ENCODE assay signal across 10 mouse cellular contexts in genomic region chr2:74426746-74427145, GRCm38 (mm10).
DNase-seq lines count a peak whose midpoint lies in the region; ATAC-seq lines count a peak whose summit lies in the region.
"Had no signal": no experiment of that assay in that cellular context is flagged by ENCODE, and none has a peak within 500 bp of the region (broad histone marks: within the 10 kb centered on the region; RNA-seq: fewer than 3 reads in every experiment).

No protein-coding gene starts in this region.

- no peak overlapping the region for H3K27ac ChIP-seq in embryonic facial prominence, embryonic 15.5 days (replicated peaks)
- peak overlapping the region; percentile 37; the same call in 1 of the 2 replicates for H3K27ac ChIP-seq in neural tube, embryonic 12.5 days

- no peak overlapping the region for H3K4me3 ChIP-seq in embryonic facial prominence, embryonic 15.5 days (replicated peaks)
- H3K4me3 ChIP-seq in neural tube, embryonic 12.5 days, result no peak overlapping the region

- H3K4me1 ChIP-seq in embryonic facial prominence, embryonic 15.5 days, result peaks cover 4% of the 10 kb centered on the region; the same call in 1 of the 2 replicates
- peaks cover 9% of the 10 kb centered on the region; the same call in 1 of the 2 replicates for H3K4me1 ChIP-seq in neural tube, embryonic 12.5 days

- H3K9me3 ChIP-seq in embryonic facial prominence, embryonic 15.5 days (replicated peaks), result no peaks in the 10 kb centered on the region
- no peaks in the 10 kb centered on the region for H3K9me3 ChIP-seq in neural tube, embryonic 12.5 days

- no peak overlapping the region for H3K9ac ChIP-seq in embryonic facial prominence, embryonic 15.5 days
- no peak overlapping the region for H3K9ac ChIP-seq in neural tube, embryonic 12.5 days

- H3K27me3 ChIP-seq in embryonic facial prominence, embryonic 15.5 days, result no peaks in the 10 kb centered on the region
- H3K27me3 ChIP-seq in neural tube, embryonic 12.5 days (replicated peaks), result no peaks in the 10 kb centered on the region

- ATAC-seq in embryonic facial prominence, embryonic 15.5 days (ENCODE audit: insufficient number of reproducible peaks, low FRiP score, low TSS enrichment, low read depth), result no peak; the same call in 1 of the 2 replicates
- ATAC-seq in neural tube, embryonic 12.5 days (ENCODE audit: low FRiP score, low read depth), result peak; percentile 97

- peak; percentile 66 to 73 for DNase-seq in cerebellum, postnatal 10 days
- no peak for DNase-seq in cerebellum, postnatal 25 days
- DNase-seq in layer of hippocampus, adult 8-10 months (ENCODE audit: low spot score in 2 of 2), result peak; percentile 60 to 62
- no peak for DNase-seq in thymus, postnatal 10 days (ENCODE audit: low spot score in 2 of 2)
- DNase-seq in lung, postnatal 14 days, result no peak
- no peak for DNase-seq in ovary, postnatal 36 days (ENCODE audit: low spot score)
- DNase-seq: adrenal gland, postnatal 25 days; heart, adult 18-20 months had no signal

- H3K4me2 ChIP-seq in embryonic facial prominence, embryonic 15.5 days (replicated peaks), result 0 out of 2 replicates have a peak overlapping the region, but pooled peaks have one; percentile 15
- H3K4me2 ChIP-seq in neural tube, embryonic 12.5 days (replicated peaks), result peak overlapping the region; percentile 45

- no peaks in the 10 kb centered on the region for H3K36me3 ChIP-seq in embryonic facial prominence, embryonic 15.5 days
- no peaks in the 10 kb centered on the region for H3K36me3 ChIP-seq in neural tube, embryonic 12.5 days

- 49% methylated on average over 15 of the region's 15 CpGs for WGBS in embryonic facial prominence, embryonic 15.5 days
- WGBS in neural tube, embryonic 12.5 days, result 22% methylated on average over 15 of the region's 15 CpGs

Comparison
In these comparisons a context has a peak if more than half of its experiments do, and no peak if none do; other contexts are left out.
1. DNase-seq: peak in cerebellum, postnatal 10 days (2 of 2) and layer of hippocampus, adult 8-10 months (2 of 2); none in cerebellum, postnatal 25 days (0 of 2), thymus, postnatal 10 days (0 of 2), lung, postnatal 14 days (single experiment) and ovary, postnatal 36 days (single experiment).